Comparison of ENCODE assay signal across 1 mouse cellular context in the genomic region with DNA sequence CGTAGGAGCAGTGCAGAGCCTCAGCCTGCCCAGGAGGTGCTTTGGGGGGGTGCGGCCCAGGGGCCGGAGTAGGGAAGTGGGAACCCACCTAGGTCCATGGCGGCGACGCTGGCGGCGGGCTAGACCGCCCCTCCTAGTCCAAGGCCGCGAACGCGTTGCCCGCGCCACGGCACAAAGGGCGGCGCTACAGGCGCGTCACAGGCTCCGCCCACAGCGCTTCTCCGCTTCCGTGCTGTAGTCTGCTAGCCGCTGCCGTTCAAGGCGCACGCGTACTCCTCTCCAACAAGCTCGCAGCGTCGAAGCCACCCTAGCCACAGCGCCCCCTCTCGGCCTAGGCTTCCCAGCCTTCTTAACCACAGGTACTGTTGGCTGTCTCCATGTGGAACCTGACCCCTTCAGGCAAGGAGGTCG.
TF ChIP-seq lines count a peak whose summit lies in the region.

TSS of gene Dbil5 (plus strand) at position 219 of the 411 bp plus-strand sequence.
TSS of gene Gemin4 (minus strand) at position 275 of the 411 bp plus-strand sequence.

TF ChIP-seq in MEL, 35 proteins besides CTCF, POLR2A, EP300 and RAD21 (continued from another document):
- TF ChIP-seq MAX (IDR thresholded peaks at IDR 0.05; ENCODE audit: low read length) (peak; percentile 82; the same call in 1 of the 2 replicates), SMC3 (IDR thresholded peaks at IDR 0.05; ENCODE audit: low read depth, low read length) (peak; percentile 68), USF2 (IDR thresholded peaks at IDR 0.05; ENCODE audit: borderline replicate concordance in 1 of 2, insufficient read depth in 1 of 2, low read depth in 1 of 2, low read length in 2 of 2) (no peak), NRF1 (IDR thresholded peaks at IDR 0.05; ENCODE audit: insufficient read depth, low read depth, low read length, poor library complexity, severe bottlenecking) (peak; percentile 82), KAT2A (conservative IDR thresholded peaks at IDR 0.05; ENCODE audit: low read depth, low read length) (no peak; the same call in 1 of the 2 replicates), ZKSCAN1 (IDR thresholded peaks at IDR 0.05; ENCODE audit: low read depth, low read length) (no peak), GATA1 (IDR thresholded peaks at IDR 0.05; ENCODE audit: low read depth, low read length) (no peak), NELFE (IDR thresholded peaks at IDR 0.05; ENCODE audit: low read depth, low read length) (peak; percentile 99), JUND (IDR thresholded peaks at IDR 0.05; ENCODE audit: low read depth, low read length) (no peak), UBTF (IDR thresholded peaks at IDR 0.05; ENCODE audit: borderline replicate concordance, insufficient read depth, low read depth, low read length) (no peak), GABPA (IDR thresholded peaks at IDR 0.05; ENCODE audit: low read depth, low read length) (no peak), ELF1 (IDR thresholded peaks at IDR 0.05; ENCODE audit: low read depth, low read length) (peak; percentile 92), MEF2A (IDR thresholded peaks at IDR 0.05; ENCODE audit: extremely low read depth, insufficient replicate concordance, low read depth, low read length, poor library complexity, severe bottlenecking) (no peak), MYB (IDR thresholded peaks at IDR 0.05; ENCODE audit: low read depth, low read length) (no peak), BHLHE40 (IDR thresholded peaks at IDR 0.05; ENCODE audit: borderline replicate concordance, low read depth, low read length) (no peak; the same call in 1 of the 2 replicates), ETS1 (IDR thresholded peaks at IDR 0.05; ENCODE audit: low read depth, low read length) (no peak), MXI1 (IDR thresholded peaks at IDR 0.05; ENCODE audit: low read depth, low read length) (peak; percentile 86), ZNF384 (IDR thresholded peaks at IDR 0.05; ENCODE audit: low read depth, low read length) (no peak)
